ENCODE assay signal across 33 mouse cellular contexts in genomic region chr11:104214128-104214527, GRCm38 (mm10). TPM values are rescaled to one million over a fixed set of nuclear protein-coding genes. Genes with fewer than 3 reads are reported as not detected.
"Had no signal": no experiment of that assay in that cellular context is flagged by ENCODE, and none has a peak within 500 bp of the region (broad histone marks: within the 10 kb centered on the region; RNA-seq: fewer than 3 reads in every experiment).

No protein-coding gene starts in this region.

RNA-seq across cellular contexts. Expression of gene Mapt, which starts 17.1 kb away (rescaled TPM):
- total RNA-seq: hematopoietic stem cell, adult 5-6 weeks had no signal

RNA-seq across cellular contexts. Expression of gene Sppl2c, which starts 28.0 kb away (rescaled TPM):
- total RNA-seq: gastrocnemius, adult 18-20 months; gastrocnemius, adult 8-10 months; gastrocnemius, postnatal 14 days; gastrocnemius, postnatal 36 days; heart, adult 2 months; heart, postnatal 14 days; heart, postnatal 36 days; hematopoietic stem cell, adult 5-6 weeks; layer of hippocampus, adult 18-20 months; layer of hippocampus, postnatal 10 days; layer of hippocampus, postnatal 25 days; left cerebral cortex, adult 2 months; left cerebral cortex, postnatal 14 days; left cerebral cortex, postnatal 36 days had no signal
- polyA plus RNA-seq: heart, embryonic 11.5 days; heart, embryonic 13.5 days; heart, embryonic 15.5 days; heart, postnatal 0 days; hindbrain, embryonic 11.5 days; hindbrain, embryonic 13.5 days; hindbrain, embryonic 15.5 days; inflammation-experienced regulatory T-cells, adult 6 months; intestine, embryonic 15.5 days; intestine, postnatal 0 days; kidney, embryonic 14.5 days; kidney, embryonic 16.5 days; limb, embryonic 10.5 days; limb, embryonic 12.5 days; limb, embryonic 14.5 days; liver, embryonic 11.5 days; liver, embryonic 13.5 days; liver, embryonic 15.5 days; liver, postnatal 0 days had no signal
